Mouse (Mus musculus): Measurements from ENCODE around the gene Gm2174.

Gene Gm2174

GRCm38 (mm10) chrX:56447524-56448015 is at the start of gene Gm2174:
Gene Gm2174 (plus strand): TSS chrX:56447965.
- no peak for DNase-seq (ENCODE audit: low spot score)

GRCm38 (mm10) chrX:56404646-56405045 is 43.1 kb upstream of the Gm2174 start:
- no peak for DNase-seq (ENCODE audit: low spot score)

- DNase-seq (ENCODE audit: low spot score) = no peak
Measured at GRCm38 (mm10) chrX:56405482-56405881, 42.3 kb upstream of the Gm2174 start.

- no peak for DNase-seq (ENCODE audit: low spot score)
Measured at GRCm38 (mm10) chrX:56406128-56406527, 41.6 kb upstream of the Gm2174 start.

- no peak for DNase-seq (ENCODE audit: low spot score)
Measured at GRCm38 (mm10) chrX:56416277-56416676, 31.5 kb upstream of the Gm2174 start.

- DNase-seq (ENCODE audit: low spot score) = no peak
Measured at GRCm38 (mm10) chrX:56417541-56417940, 30.2 kb upstream of the Gm2174 start.

- no peak for DNase-seq (ENCODE audit: low spot score)
Measured at GRCm38 (mm10) chrX:56430601-56431000, 17.2 kb upstream of the Gm2174 start.

GRCm38 (mm10) chrX:56435758-56436283 is 11.9 kb upstream of the Gm2174 start:
- no peak for DNase-seq (ENCODE audit: low spot score)

GRCm38 (mm10) chrX:56446487-56447428 is 1.0 kb upstream of the Gm2174 start:
- DNase-seq (ENCODE audit: low spot score) = no peak

GRCm38 (mm10) chrX:56454671-56455371 is 7.1 kb downstream of the Gm2174 start, which contains the start of gene Ints6l:
Gene Ints6l (plus strand): TSS chrX:56454857.
- DNase-seq (ENCODE audit: low spot score) = peak; percentile 89

GRCm38 (mm10) chrX:56455372-56456246 is 7.8 kb downstream of the Gm2174 start:
- DNase-seq (ENCODE audit: low spot score) = peak; percentile 92

GRCm38 (mm10) chrX:56456379-56456778 is 8.6 kb downstream of the Gm2174 start:
- DNase-seq (ENCODE audit: low spot score) = no peak

GRCm38 (mm10) chrX:56462020-56462933 is 14.5 kb downstream of the Gm2174 start:
- DNase-seq (ENCODE audit: low spot score) = peak; percentile 31

GRCm38 (mm10) chrX:56464906-56465305 is 17.1 kb downstream of the Gm2174 start:
- no peak for DNase-seq (ENCODE audit: low spot score)

- no peak for DNase-seq (ENCODE audit: low spot score)
Measured at GRCm38 (mm10) chrX:56467688-56468087, 19.9 kb downstream of the Gm2174 start.

GRCm38 (mm10) chrX:56468422-56468821 is 20.7 kb downstream of the Gm2174 start:
- no peak for DNase-seq (ENCODE audit: low spot score)

GRCm38 (mm10) chrX:56474035-56474434 is 26.3 kb downstream of the Gm2174 start:
- no peak for DNase-seq (ENCODE audit: low spot score)

GRCm38 (mm10) chrX:56477553-56477952 is 29.8 kb downstream of the Gm2174 start:
- DNase-seq (ENCODE audit: low spot score) = peak; percentile 45

GRCm38 (mm10) chrX:56481906-56482305 is 34.1 kb downstream of the Gm2174 start:
- DNase-seq (ENCODE audit: low spot score) = no peak

- DNase-seq (ENCODE audit: low spot score) = peak; percentile 81
Measured at GRCm38 (mm10) chrX:56489758-56490157, 42.0 kb downstream of the Gm2174 start.
